ENCODE assay signal across 19 mouse cellular contexts in the genomic region with DNA sequence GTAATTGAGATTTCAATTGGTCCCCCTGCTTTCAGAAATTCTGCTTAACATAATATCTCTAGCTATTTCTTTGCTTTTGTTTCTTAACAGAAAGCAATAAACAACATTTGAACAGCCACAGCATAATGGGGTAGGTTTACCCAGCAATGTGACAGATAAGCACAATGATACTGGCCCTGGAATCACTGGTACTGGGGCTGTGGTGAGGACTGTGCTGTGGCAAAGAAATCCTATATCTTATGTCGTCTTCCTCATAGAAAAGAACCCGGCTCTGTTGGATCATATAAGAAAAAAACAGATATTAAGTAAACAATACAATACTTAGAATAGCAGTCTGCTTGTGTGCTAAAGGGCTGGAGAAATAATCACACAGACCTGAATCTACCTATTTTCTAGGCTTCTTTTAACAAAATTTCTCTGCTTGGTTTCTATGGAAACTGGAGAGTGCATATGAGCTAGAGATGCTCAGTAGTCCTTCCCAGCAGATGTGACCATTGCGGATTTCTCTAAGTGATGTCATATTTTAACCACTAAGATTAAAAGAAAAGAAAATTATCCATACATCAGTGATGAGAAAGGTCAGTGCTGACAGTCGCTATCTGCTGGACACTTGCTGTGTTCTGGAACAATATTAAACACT.
DNase-seq lines count a peak whose midpoint lies in the region; ATAC-seq lines count a peak whose summit lies in the region.
"Had no signal": no experiment of that assay in that cellular context is flagged by ENCODE, and none has a peak within 500 bp of the region (broad histone marks: within the 10 kb centered on the region; RNA-seq: fewer than 3 reads in every experiment).

No protein-coding gene starts in this region.

- no peaks in the 10 kb centered on the region for H3K27me3 ChIP-seq in hindbrain, embryonic 13.5 days
- H3K27me3 ChIP-seq in hindbrain, embryonic 10.5 days (ENCODE audit: insufficient read depth, poor library complexity, severe bottlenecking) = no peaks in the 10 kb centered on the region
- no peaks in the 10 kb centered on the region for H3K27me3 ChIP-seq in neural tube, embryonic 13.5 days
- no peaks in the 10 kb centered on the region for H3K27me3 ChIP-seq in midbrain, embryonic 14.5 days (ENCODE audit: control insufficient read depth, insufficient read depth, low read length)

- H3K9me3 ChIP-seq in hindbrain, embryonic 13.5 days = no peaks in the 10 kb centered on the region
- no peaks in the 10 kb centered on the region for H3K9me3 ChIP-seq in hindbrain, embryonic 10.5 days
- no peaks in the 10 kb centered on the region for H3K9me3 ChIP-seq in neural tube, embryonic 13.5 days
- no peaks in the 10 kb centered on the region for H3K9me3 ChIP-seq in midbrain, embryonic 14.5 days (ENCODE audit: control insufficient read depth, low read length)
- H3K9me3 ChIP-seq: heart, embryonic 10.5 days; limb, embryonic 10.5 days had no signal

- no peaks in the 10 kb centered on the region for H3K36me3 ChIP-seq in hindbrain, embryonic 13.5 days
- no peaks in the 10 kb centered on the region for H3K36me3 ChIP-seq in hindbrain, embryonic 10.5 days
- no peaks in the 10 kb centered on the region for H3K36me3 ChIP-seq in neural tube, embryonic 13.5 days
- H3K36me3 ChIP-seq in midbrain, embryonic 14.5 days (ENCODE audit: control insufficient read depth, insufficient read depth, low read length) = no peaks in the 10 kb centered on the region
- H3K36me3 ChIP-seq: heart, embryonic 10.5 days; limb, embryonic 10.5 days had no signal

- DNase-seq in hindbrain, embryonic 10.5 days (ENCODE audit: low spot score) = no peak
- no peak for DNase-seq in neural tube, embryonic 10.5 days (ENCODE audit: extremely low spot score, low spot score)
- peak; percentile 57 for DNase-seq in midbrain, embryonic 14.5 days
- DNase-seq in ovary, postnatal 14 days (ENCODE audit: low spot score) = no peak
- no peak for DNase-seq in adrenal gland, adult 2 months
- DNase-seq: cerebellum, adult 9-11 months; embryo, embryonic 11 days; kidney, adult 8-10 months; kidney, postnatal 14 days; liver, postnatal 0 days; lung, postnatal 10 days; retina, postnatal 1 day; right cerebral cortex, postnatal 4 days; thymus, postnatal 14 days had no signal

- H3K9ac ChIP-seq in hindbrain, embryonic 13.5 days = no peak overlapping the region
- H3K9ac ChIP-seq in neural tube, embryonic 13.5 days = no peak overlapping the region
- no peak overlapping the region for H3K9ac ChIP-seq in midbrain, embryonic 14.5 days (replicated peaks; ENCODE audit: low read length)
- H3K9ac ChIP-seq: liver, postnatal 0 days had no signal

- 80% methylated on average over 4 of the region's 4 CpGs for WGBS in hindbrain, embryonic 13.5 days
- 88% methylated on average over 4 of the region's 4 CpGs for WGBS in hindbrain, embryonic 10.5 days
- 90% methylated on average over 4 of the region's 4 CpGs for WGBS in neural tube, embryonic 13.5 days
- 81% methylated on average over 4 of the region's 4 CpGs for WGBS in midbrain, embryonic 14.5 days

- no peak for ATAC-seq in hindbrain, embryonic 13.5 days (ENCODE audit: low FRiP score)
- ATAC-seq in neural tube, embryonic 13.5 days (ENCODE audit: low read depth) = no peak
- ATAC-seq in midbrain, embryonic 14.5 days (ENCODE audit: low FRiP score, low TSS enrichment) = no peak
- ATAC-seq: inflammation-experienced regulatory T-cells, adult 6 months; liver, postnatal 0 days had no signal

- H3K4me1 ChIP-seq in hindbrain, embryonic 13.5 days (replicated peaks) = peaks cover 14% of the 10 kb centered on the region; the same call in 1 of the 2 replicates
- peaks cover 17% of the 10 kb centered on the region; the same call in 1 of the 2 replicates for H3K4me1 ChIP-seq in hindbrain, embryonic 10.5 days (replicated peaks)
- H3K4me1 ChIP-seq in neural tube, embryonic 13.5 days (replicated peaks) = no peaks in the 10 kb centered on the region
- H3K4me1 ChIP-seq in midbrain, embryonic 14.5 days (ENCODE audit: control insufficient read depth, insufficient read depth, low read length) = peaks cover 7% of the 10 kb centered on the region; the same call in 1 of the 2 replicates
- H3K4me1 ChIP-seq: heart, embryonic 10.5 days; limb, embryonic 10.5 days had no signal

- H3K4me3 ChIP-seq in hindbrain, embryonic 13.5 days = no peak overlapping the region
- H3K4me3 ChIP-seq in hindbrain, embryonic 10.5 days = no peak overlapping the region
- no peak overlapping the region for H3K4me3 ChIP-seq in neural tube, embryonic 13.5 days
- H3K4me3 ChIP-seq in midbrain, embryonic 14.5 days (replicated peaks; ENCODE audit: low read depth, low read length) = no peak overlapping the region
- H3K4me3 ChIP-seq: heart, embryonic 10.5 days; limb, embryonic 10.5 days had no signal

- peak overlapping the region; percentile 55 for H3K27ac ChIP-seq in hindbrain, embryonic 13.5 days
- H3K27ac ChIP-seq in hindbrain, embryonic 10.5 days = no peak overlapping the region
- peak overlapping the region; percentile 42; the same call in 1 of the 2 replicates for H3K27ac ChIP-seq in neural tube, embryonic 13.5 days (replicated peaks)
- H3K27ac ChIP-seq in midbrain, embryonic 14.5 days (replicated peaks; ENCODE audit: low read depth, low read length) = peak overlapping the region; percentile 69
- H3K27ac ChIP-seq: heart, embryonic 10.5 days; limb, embryonic 10.5 days had no signal

- no peak overlapping the region for H3K4me2 ChIP-seq in hindbrain, embryonic 13.5 days
- H3K4me2 ChIP-seq in neural tube, embryonic 13.5 days = no peak overlapping the region
- H3K4me2 ChIP-seq in midbrain, embryonic 14.5 days (ENCODE audit: low read length) = no peak overlapping the region
